Mouse (Mus musculus) left cerebral cortex, postnatal 25 days (tissue): ENCODE measurements at regions not wholly inside any gene's neighbourhood (a gene's known extent, or its start where the extent isn't known, plus 50 kb on each side); places are given as distances from the start of the nearest gene placed in this dataset.
A peak's percentile ranks its signal among the peaks of the same experiment; 100 is the strongest.
"Not testable (repeated sequence)": the region's sequence is repeated elsewhere in the genome, so short reads cannot be mapped to it uniquely, and the experiment has no call there.

Source experiments
- DNase-seq, 2 experiments: peaks; one replicate each; pipeline ENCODE4 v3.0.0; 2022; ENCODE audit warnings: low spot score in 2 of 2, mixed read lengths in 1 of 2
- intact Hi-C: fragments of 180-260 bp; cut with DNase I; formaldehyde crosslinking; loops from one replicate; pipeline ENCODE4 v1.15.1; 2025

GRCm38 (mm10) chr1:14688041-14688440, 1405.1 kb downstream of the 4930444P10Rik start:
- DNase-seq, intact Hi-C loops: not testable (repeated sequence)

DNA sequence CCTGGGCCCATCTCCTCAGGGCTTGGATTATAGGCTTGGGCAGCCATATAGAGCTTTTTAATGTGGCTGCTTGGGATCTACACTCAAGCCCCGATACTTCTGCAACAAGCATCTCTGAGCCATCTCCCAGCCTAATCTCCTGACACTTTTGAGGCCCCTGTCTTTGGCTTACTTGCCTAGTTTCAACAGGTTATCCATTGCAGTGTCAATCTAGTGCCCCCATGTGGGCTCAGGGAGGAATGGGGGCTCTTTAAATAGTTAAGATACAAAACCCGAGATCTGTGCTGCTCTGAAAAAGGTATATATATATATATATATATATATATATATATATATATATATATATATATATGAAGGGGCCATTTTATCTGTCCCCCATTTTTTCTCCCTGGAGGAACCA, 1407.0 kb downstream of the 4930444P10Rik start:
- DNase-seq = no peak
- intact Hi-C loops = no loop called here

- intact Hi-C loops = no loop called here
- DNase-seq = no peak
These were observed 1412.7 kb downstream of the 4930444P10Rik start for GRCm38 (mm10) chr1:14680443-14680842.

DNA sequence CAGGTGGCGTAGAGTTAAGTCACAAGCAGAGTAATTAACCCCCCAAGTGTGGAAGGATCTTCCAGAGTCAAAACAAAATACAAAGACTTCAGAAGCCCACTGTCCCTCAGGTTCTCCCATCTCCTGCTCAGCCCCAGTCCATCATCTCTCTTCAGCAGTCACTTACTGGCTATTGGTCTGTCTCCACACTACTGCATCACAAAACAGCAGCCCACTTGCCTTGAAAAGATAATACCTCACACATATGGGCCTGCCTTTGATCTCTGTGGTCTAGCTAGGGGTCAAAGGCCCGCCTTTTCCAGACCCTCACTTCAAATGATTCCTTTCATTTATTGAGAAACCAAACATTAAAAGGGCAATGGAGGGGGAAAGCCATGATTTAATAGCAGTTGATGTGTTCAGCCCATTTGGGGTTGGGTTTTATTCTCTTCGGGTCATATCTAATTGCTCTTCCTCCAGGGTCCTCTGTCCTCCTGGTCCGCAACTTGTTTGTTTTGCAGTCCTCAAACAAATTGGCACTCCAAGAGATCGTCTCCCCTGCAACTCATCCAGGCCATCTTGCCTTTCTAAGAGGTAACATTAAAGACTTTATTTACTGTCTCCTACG, 1420.6 kb downstream of the 4930444P10Rik start:
- intact Hi-C loops = no loop called here
- no peak for DNase-seq

DNA sequence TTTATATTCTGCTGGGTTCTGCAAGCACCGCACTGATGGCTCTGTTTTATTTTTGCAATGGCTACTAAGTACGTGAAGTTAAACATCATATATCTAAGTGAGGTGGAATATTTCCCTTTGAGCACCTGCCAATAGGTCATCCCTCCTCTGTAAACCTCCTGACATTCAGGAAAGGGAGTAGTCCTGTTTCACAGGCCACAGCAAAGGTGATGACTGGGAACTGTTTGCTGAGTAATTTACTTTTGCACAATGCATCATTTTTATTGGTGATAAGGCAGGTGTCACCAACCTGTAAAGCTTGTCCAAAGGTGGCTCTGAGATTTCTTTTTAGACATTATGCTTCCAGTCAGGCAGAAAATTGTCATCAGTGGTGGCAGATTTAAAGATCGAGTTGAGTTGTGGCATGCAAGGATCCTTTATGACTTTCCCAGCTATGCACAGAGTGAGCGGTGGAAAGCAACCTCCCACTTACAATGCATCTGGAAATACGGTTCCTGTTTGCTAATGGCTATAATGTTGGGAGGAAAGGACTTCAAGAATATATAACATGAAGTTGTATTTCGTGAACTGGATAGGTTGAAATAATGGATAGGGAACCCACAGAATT, 1430.3 kb downstream of the 4930444P10Rik start:
- DNase-seq = no peak
- intact Hi-C loops = no loop called here

DNA sequence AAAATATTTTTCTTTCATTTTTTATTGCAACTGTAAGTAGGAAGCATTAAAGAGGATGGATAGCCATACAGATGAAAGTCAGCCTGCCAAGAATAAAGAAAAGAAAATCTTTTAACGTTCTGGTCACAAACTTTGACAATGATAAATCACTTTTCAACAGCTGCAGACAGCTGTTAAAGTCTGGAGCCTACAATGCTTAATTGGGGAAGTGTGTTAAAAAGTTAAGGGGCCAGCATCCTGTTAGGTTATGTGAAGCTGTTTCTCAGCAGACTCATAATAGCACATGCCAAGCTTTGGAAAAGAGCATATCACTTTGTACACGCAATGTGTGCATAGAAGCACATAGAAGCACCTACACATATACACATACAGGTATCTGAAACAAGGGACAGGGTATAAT, 1431.3 kb downstream of the 4930444P10Rik start:
- intact Hi-C loops = no loop called here
- no peak for DNase-seq

GRCm38 (mm10) chr1:14650346-14650745, 1442.8 kb downstream of the 4930444P10Rik start:
- DNase-seq = no peak
- intact Hi-C loops = no loop called here

DNA sequence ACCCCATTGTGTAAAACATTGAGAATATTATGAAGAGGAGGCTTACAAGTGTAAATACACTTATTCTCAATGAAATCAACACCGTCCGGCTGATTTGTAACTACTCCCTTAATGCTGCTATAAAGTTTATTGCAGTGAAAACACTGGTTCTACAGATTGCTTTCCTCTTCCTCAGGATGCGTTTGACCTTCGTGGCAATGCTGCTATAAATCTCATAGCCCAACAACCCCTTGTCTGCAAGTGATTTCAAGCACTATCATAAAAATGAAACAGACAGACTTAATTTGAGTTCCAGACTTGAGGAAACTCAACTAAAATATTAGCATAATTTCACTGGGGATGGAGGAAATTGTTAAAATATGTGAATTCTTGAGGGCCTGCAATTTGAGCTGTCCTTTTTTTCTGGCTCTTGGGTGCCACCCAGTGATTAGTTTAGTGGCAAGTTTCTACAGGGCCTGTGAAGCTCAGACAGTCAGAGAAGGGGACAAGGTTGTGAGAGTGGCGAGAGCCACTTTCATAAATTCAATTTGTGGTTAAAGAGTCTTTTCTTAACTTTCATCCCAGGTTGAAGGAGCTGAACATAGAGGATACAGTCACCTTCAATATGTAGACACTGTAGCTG, 1457.4 kb downstream of the 4930444P10Rik start:
- DNase-seq = peak; percentile 43 to 62
- intact Hi-C loops = loop anchor here (2.0 to 5.0 kb wide), 3 partner anchors 93 to 1623 kb away; no protein-coding TSS in a partner anchor

GRCm38 (mm10) chr1:14631994-14632393, 1461.1 kb downstream of the 4930444P10Rik start:
- no peak for DNase-seq
- intact Hi-C loops = no loop called here

- intact Hi-C loops = no loop called here
These were observed 1465.9 kb downstream of the 4930444P10Rik start for GRCm38 (mm10) chr1:14627204-14627603.

DNA sequence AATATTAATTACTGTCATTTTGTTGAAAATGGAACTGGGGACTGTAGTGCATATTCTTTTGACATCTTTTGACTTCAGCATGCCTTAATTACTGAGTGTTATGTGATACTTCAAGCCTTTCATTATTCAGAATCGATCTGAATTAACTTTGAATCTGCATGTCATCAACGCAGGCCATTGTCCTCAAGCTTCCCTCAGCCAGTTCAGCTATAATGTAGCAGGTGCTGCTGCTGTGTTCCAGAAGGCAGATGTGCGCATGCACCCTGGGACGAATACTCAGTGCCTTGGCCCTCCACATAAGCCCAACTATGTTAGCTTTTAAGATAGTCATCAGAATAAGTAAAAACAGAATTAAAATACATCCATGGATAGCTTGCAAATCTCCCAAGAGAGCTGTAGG, 1466.4 kb downstream of the 4930444P10Rik start:
- DNase-seq = no peak
- intact Hi-C loops = no loop called here

More at GRCm38 (mm10) chr1:14627204-14627603, 1465.9 kb downstream of the 4930444P10Rik start:
- no peak for DNase-seq

DNA sequence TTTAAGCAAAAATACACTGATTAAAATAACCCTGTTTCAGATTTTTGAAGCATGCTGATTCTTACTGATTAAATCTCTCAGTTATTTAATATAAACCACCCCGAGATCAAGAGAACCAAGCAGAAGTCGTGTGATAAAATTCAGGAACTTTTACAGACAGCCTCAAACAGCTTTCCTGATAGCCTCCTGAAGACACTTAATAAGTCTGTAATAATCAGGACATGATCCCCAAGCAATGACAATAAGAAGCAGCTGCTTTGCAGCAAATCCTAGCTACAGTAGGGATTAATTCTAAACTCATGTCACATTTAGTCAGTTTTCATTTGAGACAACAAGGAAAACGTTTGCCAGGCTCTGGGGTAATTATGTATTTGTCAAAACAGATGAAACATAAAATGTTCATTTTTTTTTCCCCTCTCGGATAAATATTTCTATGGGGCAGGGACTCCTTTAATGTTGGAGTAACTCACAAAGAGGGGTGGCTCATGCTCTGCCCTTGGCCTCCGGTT, 1472.1 kb downstream of the 4930444P10Rik start:
- intact Hi-C loops = no loop called here
- no peak for DNase-seq

GRCm38 (mm10) chr1:14613232-14613894, 1479.8 kb downstream of the 4930444P10Rik start:
- intact Hi-C loops = no loop called here
- no peak for DNase-seq

- no peak for DNase-seq
These were observed 1484.1 kb downstream of the 4930444P10Rik start for GRCm38 (mm10) chr1:14609054-14609453.

DNA sequence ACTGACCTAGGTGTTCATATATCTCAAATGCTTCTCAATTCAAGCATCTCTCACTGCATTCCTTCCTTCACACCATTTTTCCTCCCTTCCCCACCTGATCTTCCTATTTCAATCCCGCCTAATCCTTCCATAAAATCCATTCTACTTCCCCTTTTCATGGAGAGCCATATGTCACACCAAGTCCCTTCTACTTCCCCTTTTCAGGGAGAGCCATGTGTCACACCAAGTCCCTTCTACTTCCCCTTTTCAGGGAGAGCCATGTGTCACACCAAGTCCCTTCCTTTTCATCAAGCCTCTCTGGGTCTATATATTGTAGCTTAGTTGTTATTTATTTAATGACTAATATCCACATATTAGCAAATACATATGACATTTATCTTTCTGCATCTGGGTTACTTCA, 1497.2 kb downstream of the 4930444P10Rik start:
- peak in 1 of 2 experiments; percentile 3 for DNase-seq
- intact Hi-C loops = no loop called here

More at GRCm38 (mm10) chr1:14609054-14609453, 1484.1 kb downstream of the 4930444P10Rik start:
- intact Hi-C loops = no loop called here

- DNase-seq = no peak
- intact Hi-C loops = no loop called here
These were observed 1503.2 kb downstream of the 4930444P10Rik start for GRCm38 (mm10) chr1:14589905-14590304.

DNA sequence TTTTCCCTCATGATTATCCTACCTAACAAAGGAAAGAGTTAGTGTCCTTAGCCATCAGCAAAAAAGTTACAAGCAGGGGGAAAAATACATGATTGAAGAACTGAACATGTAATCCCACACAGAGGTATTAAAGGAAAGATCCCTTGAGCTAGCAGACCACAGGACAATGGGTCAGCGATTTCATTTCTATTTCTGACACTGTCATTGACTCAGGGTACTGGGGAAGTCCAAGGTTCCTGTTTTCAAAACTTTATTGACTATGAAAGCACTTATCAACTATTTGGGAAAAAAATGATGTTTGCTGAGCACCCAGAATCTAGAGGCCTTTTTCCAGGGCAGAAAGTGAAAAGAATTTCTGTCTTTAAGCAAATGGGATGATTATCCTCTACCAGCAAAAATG, 1513.7 kb downstream of the 4930444P10Rik start:
- no peak for DNase-seq
- intact Hi-C loops = no loop called here

GRCm38 (mm10) chr1:14576263-14576662, 1516.9 kb downstream of the 4930444P10Rik start:
- no peak for DNase-seq
- intact Hi-C loops = no loop called here

DNA sequence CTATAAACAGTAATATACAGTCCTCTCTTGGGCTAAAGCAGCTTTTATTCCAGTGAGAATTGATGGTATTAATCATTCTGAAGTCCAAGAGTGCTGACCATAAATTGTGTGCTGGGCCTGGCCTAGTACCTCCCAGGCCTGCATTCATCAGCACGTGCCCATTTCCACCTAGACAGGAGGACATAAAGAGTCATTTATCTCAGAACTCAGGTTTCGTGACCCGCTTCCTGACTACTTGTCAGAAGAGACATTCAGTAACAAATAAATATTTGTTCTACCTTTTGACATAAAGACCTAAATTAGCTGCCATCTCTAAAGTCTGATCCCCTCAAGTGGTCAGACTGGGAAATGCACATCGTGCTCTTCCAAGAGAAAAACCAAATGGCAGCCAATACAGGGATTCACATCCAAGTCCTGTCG, 1522.6 kb downstream of the 4930444P10Rik start:
- intact Hi-C loops = loop anchor here (5.0 kb wide), 1 partner anchor 783 kb away; no protein-coding TSS in a partner anchor
- DNase-seq = no peak

- intact Hi-C loops = loop anchor here (5.0 kb wide), 1 partner anchor 783 kb away; no protein-coding TSS in a partner anchor
- no peak for DNase-seq
These were observed 1523.0 kb downstream of the 4930444P10Rik start for GRCm38 (mm10) chr1:14570113-14570512.
